Mouse (Mus musculus) heart, adult 10 weeks (tissue): ENCODE results near the gene Vgll3. TPM values are rescaled to one million over a fixed set of nuclear protein-coding genes. Genes with fewer than 3 reads are reported as not detected.

Source experiments
- polyA plus RNA-seq: library from polyadenylated mRNA; stranded (reverse); fragments of 350-450 nt; fragmentation: Illumina TruSeq; extraction: RNeasy Lipid Tissue Mini Kit (QIAGEN cat#74804); gene quantifications from one replicate; pipeline ENCODE4 v1.2.3, GENCODE M21; 2014; ENCODE audit warnings: low read depth, low replicate concordance

Gene Vgll3
- 5.3 TPM for polyA plus RNA-seq

DNA sequence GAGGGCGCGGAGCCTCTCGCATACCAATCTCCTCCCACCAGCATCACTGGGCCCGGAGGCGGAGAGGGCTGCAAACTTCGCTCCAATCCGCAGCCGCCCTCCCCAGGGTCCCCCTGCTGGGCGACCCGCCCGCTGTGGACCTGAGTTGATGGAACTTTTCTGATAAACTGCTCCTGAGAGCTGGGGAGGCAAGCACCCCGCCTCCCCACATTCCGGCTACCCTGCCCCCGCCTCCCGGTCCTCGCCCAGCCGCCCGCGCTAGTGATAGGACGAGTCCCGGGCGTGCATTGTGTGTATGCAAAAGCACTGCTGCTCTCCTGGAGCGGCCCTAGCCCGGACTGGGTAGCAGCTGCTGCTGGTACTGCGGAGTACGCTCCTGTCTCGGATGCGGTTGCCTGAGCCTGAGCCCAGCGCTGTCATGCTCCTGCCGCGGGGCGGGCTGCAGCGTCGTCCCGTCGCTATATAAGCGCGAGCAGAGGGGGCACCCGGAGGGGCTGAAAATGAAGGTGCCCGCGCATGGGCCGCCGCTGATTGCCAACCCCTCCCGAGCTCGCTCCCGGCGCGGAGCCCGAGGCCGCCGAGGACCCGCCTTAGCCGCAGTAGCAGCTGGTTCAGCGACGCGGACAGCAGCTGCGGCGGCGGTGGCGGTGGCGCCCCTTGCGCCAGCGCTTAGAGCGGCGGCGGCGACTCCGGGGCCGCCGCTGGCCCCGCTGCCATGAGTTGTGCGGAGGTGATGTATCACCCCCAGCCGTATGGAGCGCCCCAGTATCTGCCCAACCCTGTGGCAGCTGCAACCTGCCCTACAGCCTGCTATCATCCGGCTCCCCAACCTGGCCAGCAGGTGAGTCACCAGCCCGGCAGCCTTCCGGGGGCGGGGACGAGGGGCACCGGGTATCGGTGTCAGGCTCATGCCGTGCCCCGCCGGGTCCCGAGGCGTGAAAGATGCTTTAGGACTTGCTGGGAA, at the start of gene Vgll3:
Gene Vgll3 (plus strand): TSS at position 340 of the 964 bp plus-strand sequence.

